Mouse (Mus musculus) lung, embryonic 14.5 days (tissue): ENCODE results near the gene Ttc28. TPM values are rescaled to one million over a fixed set of nuclear protein-coding genes. Genes with fewer than 3 reads are reported as not detected.
A peak's percentile ranks its signal among the peaks of the same experiment; 100 is the strongest.

Experiments
- ATAC-seq: fragments of 200-750 bp; cut with Nextera tagmentation; 2 replicates; pipeline ENCODE4 v1.8.0; 2017; ENCODE audit warnings: mild to moderate bottlenecking, moderate TSS enrichment, moderate library complexity; ENCODE audit not compliant: insufficient read depth
- DNase-seq: peaks from one replicate; pipeline ENCODE4 v3.0.0-alpha.2; 2015
- H3K27ac ChIP-seq: fragments of 300-500 bp; sonication (generic); 2 replicates; pipeline ENCODE4 v1.5.1; 2014; ENCODE audit warnings: low read depth, mild to moderate bottlenecking, moderate library complexity
- H3K27me3 ChIP-seq: fragments of 300-500 bp; sonication (generic); 2 replicates; pipeline ENCODE4 v1.6.1; 2014; ENCODE audit warnings: low read length, control low read depth; ENCODE audit not compliant: insufficient read depth
- H3K36me3 ChIP-seq: fragments of 300-500 bp; sonication (generic); 2 replicates; pipeline ENCODE4 v1.6.1; 2014; ENCODE audit warnings: control low read depth; ENCODE audit not compliant: insufficient read depth
- H3K4me1 ChIP-seq: fragments of 300-500 bp; sonication (generic); 2 replicates; pipeline ENCODE4 v1.6.1; 2014; ENCODE audit warnings: antibody characterized with exemption, control low read depth; ENCODE audit not compliant: insufficient read depth
- H3K4me2 ChIP-seq: fragments of 300-500 bp; sonication (generic); 2 replicates; pipeline ENCODE4 v1.6.1; 2014; ENCODE audit warnings: mild to moderate bottlenecking
- H3K4me3 ChIP-seq: fragments of 300-500 bp; sonication (generic); 2 replicates; pipeline ENCODE4 v1.5.1; 2014; ENCODE audit warnings: low read depth, low read length
- H3K9ac ChIP-seq: fragments of 300-500 bp; sonication (generic); 2 replicates; pipeline ENCODE4 v1.6.1; 2014
- H3K9me3 ChIP-seq: fragments of 300-500 bp; sonication (generic); 2 replicates; pipeline ENCODE4 v1.6.1; 2016; ENCODE audit warnings: low read depth, low read length, control low read depth
- CTCF ChIP-seq: IDR thresholded peaks from 2 replicates; pipeline ENCODE4 v1.5.1; 2016; ENCODE audit warnings: antibody characterized with exemption, low read depth
- WGBS: fragments of 180-500 bp; shearing (Covaris S2); extraction: QIAGEN DNeasy Blood & Tissue Kit; methylation state at CpG from one replicate; pipeline ENCODE4 v1.1.7; 2014; 5-methylcytosine and 5-hydroxymethylcytosine counted together
- polyA plus RNA-seq: library from polyadenylated mRNA; unstranded; fragments of >200 nt; fragmentation: Nextera tagmentation; extraction: Ambion mirVana; gene quantifications from 2 replicates; pipeline ENCODE4 v1.2.1, GENCODE M21; 2014

The Ttc28 gene
- polyA plus RNA-seq, 1 experiment from 2014 or later = 15.2 TPM

DNA sequence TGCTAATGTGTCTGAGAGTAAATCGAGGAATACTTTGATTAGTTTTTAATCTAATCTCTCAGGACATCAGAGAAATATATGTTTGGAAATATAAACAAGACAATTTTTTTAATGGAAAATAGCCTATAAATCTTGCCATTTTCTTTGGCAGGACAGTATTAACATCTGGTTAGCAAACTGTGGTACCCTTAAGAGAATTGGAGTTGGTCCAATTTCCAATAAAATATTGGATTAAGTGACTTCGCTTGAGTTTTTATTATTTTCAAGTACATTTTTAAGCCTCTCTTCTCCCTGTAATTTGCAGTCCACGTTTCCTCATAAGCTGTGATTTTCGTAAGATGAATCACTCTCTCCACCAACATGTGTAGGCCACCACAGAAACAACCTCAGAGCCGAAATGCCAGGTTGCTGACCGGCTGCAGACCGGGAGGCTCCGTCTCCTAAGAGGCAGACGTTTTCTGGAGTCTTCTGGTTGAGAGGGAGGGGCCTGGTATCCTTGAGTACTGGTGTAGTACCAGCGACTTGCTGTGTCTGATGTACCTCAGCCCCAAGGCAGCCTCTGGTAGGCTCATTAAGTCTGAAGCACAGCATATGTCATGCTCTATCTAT lies 153.2 kb downstream of the Ttc28 start:
- DNase-seq = peak; percentile 69
- TF ChIP-seq CTCF = no peak
- Histone ChIP-seq H3K9ac (no peak overlapping the region), H3K27me3 (no peaks in the 10 kb centered on the region), H3K27ac (no peak overlapping the region), H3K9me3 (no peaks in the 10 kb centered on the region), H3K4me1 (peaks cover 4% of the 10 kb centered on the region; the same call in 1 of the 2 replicates), H3K4me2 (no peak overlapping the region), H3K36me3 (no peaks in the 10 kb centered on the region), H3K4me3 (no peak overlapping the region)
- peak; percentile 32; the same call in 1 of the 2 replicates for ATAC-seq
- WGBS = 49% methylated on average over 10 of the region's 10 CpGs

DNA sequence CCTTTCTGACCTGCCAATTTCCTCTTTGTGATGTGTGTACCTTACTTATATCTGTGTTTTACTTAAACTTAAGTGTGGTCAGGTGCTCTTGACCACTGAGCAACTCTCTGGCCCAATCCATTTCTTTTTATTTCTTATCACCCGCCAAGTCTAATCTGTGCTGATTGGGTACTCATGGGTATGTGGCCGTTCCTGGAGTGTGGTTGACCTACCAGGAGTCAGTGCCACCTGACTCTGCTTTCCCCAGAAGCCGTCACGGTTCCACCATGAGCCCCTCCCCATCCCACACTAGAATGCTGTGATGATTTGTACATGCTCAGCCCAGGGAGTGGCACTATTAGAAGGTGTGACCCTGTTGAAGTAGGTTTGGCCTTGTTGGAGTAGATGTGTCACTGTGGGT lies 153.9 kb downstream of the Ttc28 start:
- Histone ChIP-seq H3K4me2 (no peak overlapping the region), H3K36me3 (no peaks in the 10 kb centered on the region), H3K4me1 (peaks cover 4% of the 10 kb centered on the region; the same call in 1 of the 2 replicates), H3K27me3 (no peaks in the 10 kb centered on the region), H3K27ac (no peak overlapping the region), H3K9ac (no peak overlapping the region), H3K4me3 (no peak overlapping the region), H3K9me3 (no peaks in the 10 kb centered on the region)
- 76% methylated on average over 4 of the region's 4 CpGs for WGBS
- no peak for DNase-seq
- TF ChIP-seq CTCF = no peak
- ATAC-seq = no peak

DNA sequence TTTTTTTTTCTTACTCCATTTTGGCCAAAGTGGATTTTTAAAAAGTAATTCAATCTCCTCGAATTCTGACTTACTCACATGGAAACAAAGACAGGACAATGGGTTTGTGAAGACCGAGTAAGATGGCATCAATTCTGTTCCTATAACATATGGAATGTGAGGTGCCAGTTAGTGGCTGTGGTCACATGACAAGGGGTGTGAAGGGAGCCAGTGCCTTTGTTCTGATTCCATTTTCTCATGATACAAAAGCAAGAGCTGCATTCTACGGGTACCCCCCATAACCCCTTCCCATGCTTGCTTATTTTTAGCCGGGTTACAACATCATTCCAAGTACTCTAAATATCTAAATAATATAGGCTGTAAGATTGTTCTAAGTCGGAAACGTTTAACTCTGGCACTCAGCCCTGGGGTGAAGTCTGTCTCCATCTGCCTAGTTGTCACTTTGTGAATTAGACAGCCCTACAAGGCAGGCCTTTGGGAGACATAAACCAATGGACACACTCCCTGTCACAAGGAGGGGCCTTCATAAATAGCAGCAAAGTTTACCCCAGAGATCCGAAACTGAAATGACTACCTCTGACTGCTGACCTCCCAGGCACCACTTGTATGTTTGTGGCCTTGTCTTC lies 157.6 kb downstream of the Ttc28 start:
- Histone ChIP-seq H3K4me1 (peaks cover 4% of the 10 kb centered on the region; the same call in 1 of the 2 replicates), H3K4me2 (no peak overlapping the region), H3K36me3 (no peaks in the 10 kb centered on the region), H3K27me3 (no peaks in the 10 kb centered on the region), H3K27ac (no peak overlapping the region), H3K9ac (no peak overlapping the region), H3K9me3 (no peaks in the 10 kb centered on the region), H3K4me3 (no peak overlapping the region)
- TF ChIP-seq CTCF = no peak
- WGBS = 52% methylated on average over 7 of the region's 7 CpGs
- no peak for ATAC-seq
- DNase-seq = peak; percentile 50

DNA sequence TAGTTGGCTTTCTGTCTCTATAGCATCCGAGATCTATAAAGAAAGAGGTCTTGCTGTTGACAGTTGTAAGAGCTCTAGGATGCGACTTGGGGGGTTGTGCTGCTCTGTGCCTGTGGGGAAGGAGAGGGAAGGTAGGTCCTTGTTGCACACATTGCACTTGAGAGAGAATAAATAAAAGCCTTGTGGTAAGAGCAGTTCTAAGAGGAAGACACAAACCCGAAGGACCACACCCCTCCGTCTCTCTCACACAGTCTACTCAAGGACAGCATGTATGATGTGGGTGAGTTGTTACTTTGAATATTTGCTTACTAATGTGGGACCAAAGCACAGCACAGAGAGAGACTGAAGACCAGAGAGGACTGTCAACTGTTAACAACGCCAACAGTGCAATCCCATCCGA lies 160.2 kb downstream of the Ttc28 start:
- WGBS = 58% methylated on average over 6 of the region's 6 CpGs
- no peaks in the 10 kb centered on the region for H3K36me3 ChIP-seq
- no peak for DNase-seq
- H3K4me1 ChIP-seq = peaks cover 10% of the 10 kb centered on the region; the same call in 1 of the 2 replicates
- no peak for TF ChIP-seq CTCF
- ATAC-seq = no peak
- no peaks in the 10 kb centered on the region for H3K27me3 ChIP-seq
- no peaks in the 10 kb centered on the region for H3K9me3 ChIP-seq
- H3K9ac ChIP-seq = no peak overlapping the region
- H3K4me3 ChIP-seq = no peak overlapping the region
- H3K4me2 ChIP-seq = no peak overlapping the region
- no peak overlapping the region for H3K27ac ChIP-seq

DNA sequence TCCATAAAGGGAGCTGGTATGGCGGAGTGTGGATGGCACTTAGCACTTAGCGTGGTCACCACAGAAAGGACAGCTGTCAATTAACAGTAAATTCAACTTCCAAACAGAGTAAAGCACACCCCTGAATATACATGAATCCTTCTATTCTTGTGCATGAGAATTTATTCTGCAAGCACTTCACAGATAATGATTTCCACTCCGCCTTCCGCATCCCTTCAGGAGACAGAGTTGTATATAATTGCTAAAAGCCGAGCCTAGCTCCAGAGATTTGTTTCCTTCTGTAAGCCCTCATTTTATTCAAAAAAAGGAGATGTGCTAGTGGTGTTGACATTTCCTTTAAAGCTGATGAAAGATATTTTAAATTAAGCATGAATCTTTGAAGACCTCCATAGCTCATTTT lies 162.3 kb downstream of the Ttc28 start:
- no peak overlapping the region for H3K27ac ChIP-seq
- TF ChIP-seq CTCF = no peak
- no peak overlapping the region for H3K4me3 ChIP-seq
- DNase-seq (no peak), ATAC-seq (no peak)
- H3K9ac ChIP-seq = no peak overlapping the region
- 62% methylated on average over 5 of the region's 5 CpGs for WGBS
- H3K9me3 ChIP-seq = no peaks in the 10 kb centered on the region
- H3K27me3 ChIP-seq = no peaks in the 10 kb centered on the region
- no peak overlapping the region for H3K4me2 ChIP-seq
- H3K4me1 ChIP-seq = peaks cover 15% of the 10 kb centered on the region
- H3K36me3 ChIP-seq = no peaks in the 10 kb centered on the region

DNA sequence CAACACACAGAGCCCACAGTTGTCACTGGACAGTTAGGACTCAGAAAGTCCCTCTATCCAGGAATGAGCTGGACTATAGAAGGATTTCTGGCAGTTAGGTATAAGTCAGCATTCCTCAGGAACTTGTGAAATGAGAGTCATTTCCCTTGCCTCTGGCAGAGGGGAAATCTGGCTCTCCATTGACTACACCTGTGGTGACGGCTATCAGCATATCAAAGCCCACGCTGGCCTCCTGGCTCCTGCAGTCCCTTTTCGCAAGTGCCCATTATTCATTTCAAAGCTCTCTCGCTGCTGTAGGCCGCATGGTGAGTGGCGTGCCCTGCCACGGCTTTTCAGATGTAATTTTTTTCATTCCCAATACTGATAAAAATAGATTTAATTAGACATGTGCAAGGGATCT lies 164.6 kb downstream of the Ttc28 start:
- WGBS = 48% methylated on average over 7 of the region's 7 CpGs
- Histone ChIP-seq H3K27me3 (no peaks in the 10 kb centered on the region), H3K9me3 (no peaks in the 10 kb centered on the region), H3K4me2 (no peak overlapping the region), H3K4me3 (no peak overlapping the region), H3K27ac (no peak overlapping the region), H3K4me1 (peaks cover 22% of the 10 kb centered on the region), H3K9ac (no peak overlapping the region), H3K36me3 (no peaks in the 10 kb centered on the region)
- DNase-seq = no peak
- TF ChIP-seq CTCF = no peak
- ATAC-seq = no peak

DNA sequence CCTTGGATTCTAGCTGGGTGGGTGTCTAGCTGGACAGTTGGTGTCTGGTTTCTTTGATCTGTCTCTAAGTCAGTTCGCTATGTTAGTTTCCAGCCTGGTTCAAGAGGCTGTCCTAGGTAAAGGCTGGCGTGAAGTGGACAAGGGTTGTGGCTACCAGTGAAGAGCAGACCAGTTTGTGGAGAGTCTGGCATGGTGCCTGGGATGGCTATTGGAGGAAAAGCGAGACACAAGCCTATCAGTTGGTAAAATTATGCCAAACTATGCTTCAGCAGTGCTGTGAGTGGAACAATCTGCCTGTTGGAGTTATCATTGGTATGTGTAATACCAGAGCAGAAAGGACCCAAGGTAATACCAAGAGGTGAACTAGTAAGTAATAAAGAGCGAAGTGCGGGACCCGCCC lies 166.8 kb downstream of the Ttc28 start:
- H3K36me3 ChIP-seq = no peaks in the 10 kb centered on the region
- H3K4me3 ChIP-seq = no peak overlapping the region
- H3K9me3 ChIP-seq = no peaks in the 10 kb centered on the region
- WGBS = 66% methylated on average over 6 of the region's 6 CpGs
- no peak overlapping the region for H3K9ac ChIP-seq
- no peak overlapping the region for H3K27ac ChIP-seq
- H3K4me1 ChIP-seq = peaks cover 22% of the 10 kb centered on the region
- no peaks in the 10 kb centered on the region for H3K27me3 ChIP-seq
- DNase-seq = peak; percentile 22
- TF ChIP-seq CTCF = no peak
- ATAC-seq = no peak
- no peak overlapping the region for H3K4me2 ChIP-seq
